Mouse (Mus musculus): ENCODE measurements at regions not wholly inside any gene's neighbourhood (a gene's known extent, or its start where the extent isn't known, plus 50 kb on each side); places are given as distances from the start of the nearest gene placed in this dataset.

DNA sequence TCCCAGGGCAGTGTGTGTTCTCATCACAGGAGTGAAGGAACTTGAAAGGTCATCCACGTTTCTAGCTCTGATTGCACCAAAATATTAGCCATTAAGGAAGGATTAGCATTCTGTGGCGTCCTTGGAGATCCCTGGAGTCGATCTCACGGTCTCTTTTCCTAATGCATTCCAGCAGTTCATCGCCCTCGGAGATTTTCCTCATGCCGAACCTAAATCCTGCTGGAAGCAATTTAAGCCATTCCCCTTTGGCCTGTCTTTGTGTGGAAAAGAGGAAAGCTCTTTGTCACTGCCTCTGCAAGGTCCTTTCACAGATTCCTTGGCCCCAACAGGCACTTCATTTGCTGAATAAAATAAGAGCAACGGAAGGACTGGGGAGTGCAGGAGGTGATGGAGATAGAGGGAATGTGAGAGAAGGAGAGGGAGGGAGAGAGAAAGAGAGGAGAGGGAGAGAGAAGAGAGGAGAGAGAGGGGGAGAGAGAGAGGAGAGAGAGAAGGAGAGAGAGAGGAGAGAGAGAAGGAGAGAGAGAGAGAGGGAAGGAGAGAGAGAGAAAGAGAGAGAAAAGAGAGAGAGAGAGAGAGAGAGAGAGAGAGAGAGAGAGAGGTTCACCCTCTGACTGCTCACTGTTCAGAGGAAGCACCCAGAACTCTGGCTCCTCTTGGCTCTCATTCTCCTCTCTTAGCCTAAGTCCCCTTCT lies 177.2 kb upstream of the Zfp462 start:
- Histone ChIP-seq H3K27me3 (no peaks in the 10 kb centered on the region), H3K4me1 (replicated peaks) (no peaks in the 10 kb centered on the region), H3K27ac (replicated peaks) (no peak overlapping the region), H3K36me3 (no peaks in the 10 kb centered on the region), H3K4me2 (no peak overlapping the region), H3K9ac (no peak overlapping the region), H3K4me3 (no peak overlapping the region), H3K9me3 (no peaks in the 10 kb centered on the region)
- ATAC-seq (ENCODE audit: low read depth), result no peak
- WGBS, result 22% methylated on average over 8 of the region's 8 CpGs

DNA sequence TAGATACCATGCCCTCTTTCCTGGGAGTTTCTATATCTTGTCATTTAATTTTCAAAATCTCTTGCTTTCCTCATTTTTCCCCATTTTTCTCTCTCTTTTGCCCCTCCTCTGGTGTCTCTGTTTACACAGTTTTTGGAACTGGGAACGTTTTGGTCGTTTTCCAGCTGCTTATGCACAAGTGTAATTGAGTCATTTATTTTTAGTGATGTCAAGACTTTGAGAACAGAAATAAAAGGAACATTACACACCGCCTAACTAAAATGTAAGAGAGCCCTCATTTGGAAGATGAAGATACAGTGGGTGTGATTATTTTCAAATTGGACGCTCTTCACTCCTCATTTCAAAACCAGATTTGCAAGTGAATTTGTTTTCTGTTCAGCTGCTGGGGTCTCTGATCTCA lies 176.0 kb upstream of the Zfp462 start:
- Histone ChIP-seq H3K36me3 (no peaks in the 10 kb centered on the region), H3K4me2 (no peak overlapping the region), H3K27ac (replicated peaks) (no peak overlapping the region), H3K9ac (no peak overlapping the region), H3K4me3 (no peak overlapping the region), H3K4me1 (replicated peaks) (no peaks in the 10 kb centered on the region), H3K9me3 (no peaks in the 10 kb centered on the region), H3K27me3 (no peaks in the 10 kb centered on the region)
- 59% methylated on average over 4 of the region's 4 CpGs for WGBS
- ATAC-seq (ENCODE audit: low read depth), result no peak

DNA sequence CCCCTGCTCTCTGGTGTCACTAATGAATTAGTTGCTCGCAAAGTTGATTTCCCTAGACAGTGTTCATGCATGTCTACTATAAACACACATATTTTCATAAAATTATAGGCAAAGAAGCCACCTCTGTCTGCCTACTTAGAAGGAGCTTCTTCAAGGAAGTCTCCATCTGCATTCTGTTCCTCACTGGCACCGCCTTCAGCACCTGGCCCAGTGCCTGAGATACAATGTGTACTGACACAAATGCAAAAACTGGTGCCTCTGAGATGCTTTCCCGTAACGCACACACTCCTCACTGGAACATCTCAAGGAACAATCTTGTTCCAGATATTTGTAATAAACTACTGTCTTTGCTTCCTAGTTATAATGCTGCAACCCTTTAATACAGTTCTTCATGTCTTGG lies 170.8 kb upstream of the Zfp462 start:
- Histone ChIP-seq H3K4me3 (no peak overlapping the region), H3K9me3 (no peaks in the 10 kb centered on the region), H3K27ac (replicated peaks) (no peak overlapping the region), H3K27me3 (no peaks in the 10 kb centered on the region), H3K36me3 (no peaks in the 10 kb centered on the region), H3K9ac (no peak overlapping the region), H3K4me1 (replicated peaks) (no peaks in the 10 kb centered on the region), H3K4me2 (no peak overlapping the region)
- ATAC-seq (ENCODE audit: low read depth), result no peak
- WGBS, result 90% methylated on average over 4 of the region's 4 CpGs

DNA sequence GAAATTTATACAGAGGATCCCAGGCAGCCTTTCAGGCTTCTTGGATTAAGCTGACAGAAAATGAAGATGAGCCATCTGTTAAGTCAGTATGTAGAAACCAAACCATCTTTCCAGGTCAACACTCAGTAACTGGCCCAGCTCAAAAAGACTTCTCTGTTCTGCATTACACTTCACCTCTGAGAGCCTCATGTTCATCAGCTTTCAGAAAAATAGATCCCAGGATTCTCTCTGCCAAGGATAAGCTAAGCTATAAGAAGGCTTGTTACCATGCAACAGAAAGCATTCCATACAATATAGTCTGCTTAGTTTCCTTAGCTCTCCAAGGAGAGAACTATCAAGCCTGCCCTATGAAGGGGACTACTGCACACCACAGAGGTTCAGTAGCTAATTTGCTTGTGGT lies 170.1 kb upstream of the Zfp462 start:
- no peak for ATAC-seq (ENCODE audit: low read depth)
- no peaks in the 10 kb centered on the region for H3K9me3 ChIP-seq
- H3K27me3 ChIP-seq, result no peaks in the 10 kb centered on the region
- H3K4me1 ChIP-seq (replicated peaks), result no peaks in the 10 kb centered on the region
- no peak overlapping the region for H3K4me2 ChIP-seq
- no peak overlapping the region for H3K4me3 ChIP-seq
- no peak overlapping the region for H3K9ac ChIP-seq
- no peaks in the 10 kb centered on the region for H3K36me3 ChIP-seq
- H3K27ac ChIP-seq (replicated peaks), result no peak overlapping the region

DNA sequence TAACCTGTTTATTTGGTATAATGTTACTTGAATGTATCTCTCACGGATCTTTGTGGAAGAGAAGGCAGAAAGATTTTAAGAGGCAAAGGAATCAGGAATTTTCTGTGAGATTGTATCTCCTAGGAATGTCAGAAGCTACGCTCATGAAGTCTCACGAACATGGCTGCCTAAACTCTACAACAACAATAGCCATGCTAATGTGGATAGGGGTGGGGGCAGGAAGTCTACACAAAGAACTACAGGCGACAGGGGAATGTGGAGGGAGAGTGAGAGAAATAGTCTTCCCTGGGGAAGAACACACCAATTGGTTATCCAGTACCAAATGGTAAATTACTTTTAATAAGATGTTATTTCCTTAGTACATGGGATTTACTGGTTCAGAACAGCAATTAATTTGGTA lies 164.3 kb upstream of the Zfp462 start:
- no peak overlapping the region for H3K27ac ChIP-seq (replicated peaks)
- H3K4me1 ChIP-seq (replicated peaks), result no peaks in the 10 kb centered on the region
- ATAC-seq (ENCODE audit: low read depth), result no peak
- no peaks in the 10 kb centered on the region for H3K9me3 ChIP-seq
- H3K4me2 ChIP-seq, result no peak overlapping the region
- no peak overlapping the region for H3K4me3 ChIP-seq
- no peaks in the 10 kb centered on the region for H3K27me3 ChIP-seq
- H3K9ac ChIP-seq, result no peak overlapping the region
- 49% methylated on average over 4 of the region's 4 CpGs for WGBS
- no peaks in the 10 kb centered on the region for H3K36me3 ChIP-seq

DNA sequence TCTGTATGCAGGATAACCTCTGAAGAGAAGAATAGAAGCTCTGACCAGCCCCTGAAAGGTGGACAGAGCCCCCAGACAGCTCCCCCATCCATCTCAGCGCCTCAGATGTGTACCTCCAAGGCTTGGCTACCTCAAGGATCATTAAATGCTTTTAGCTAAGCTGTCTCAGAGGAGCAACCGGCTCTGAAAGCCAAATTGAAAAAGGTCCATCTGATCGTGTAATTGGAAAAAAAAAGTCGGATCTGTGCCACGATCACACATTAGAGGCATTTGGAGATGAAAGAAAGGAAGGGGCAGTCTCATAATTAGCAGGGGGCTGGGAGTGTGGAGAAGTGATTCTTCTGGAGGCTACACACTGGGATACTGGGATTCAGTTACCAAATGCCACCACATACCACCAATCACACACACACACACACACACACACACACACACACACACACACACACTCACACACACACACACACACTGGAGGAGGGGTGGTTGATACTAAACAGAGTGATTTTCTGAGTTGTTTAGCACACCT lies 153.6 kb upstream of the Zfp462 start:
- Histone ChIP-seq H3K4me3 (no peak overlapping the region), H3K36me3 (no peaks in the 10 kb centered on the region), H3K27ac (replicated peaks) (peak overlapping the region; percentile 33; the same call in 1 of the 2 replicates), H3K4me2 (no peak overlapping the region), H3K27me3 (no peaks in the 10 kb centered on the region), H3K9me3 (no peaks in the 10 kb centered on the region), H3K4me1 (replicated peaks) (no peaks in the 10 kb centered on the region), H3K9ac (no peak overlapping the region)
- ATAC-seq (ENCODE audit: low read depth), result no peak
- WGBS, result 49% methylated on average over 5 of the region's 5 CpGs

DNA sequence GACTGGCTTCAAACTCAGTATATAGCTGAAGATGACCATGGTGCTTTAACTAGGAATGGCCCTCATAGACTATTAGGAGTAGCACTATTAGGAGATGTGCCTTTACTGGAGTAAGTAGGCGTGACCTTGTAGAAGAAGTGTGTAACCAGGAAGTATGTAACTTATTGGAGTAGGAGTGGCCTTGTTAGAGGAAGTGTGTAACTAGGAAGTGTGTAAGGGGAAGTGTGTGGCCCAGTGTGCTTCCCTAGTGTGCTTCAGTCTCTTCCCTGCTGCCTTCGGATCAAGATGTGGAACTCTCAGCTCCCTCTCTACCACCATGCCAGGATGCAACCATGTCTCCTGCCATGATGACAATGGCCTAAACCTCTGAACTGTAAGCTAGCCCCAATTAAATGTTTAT lies 151.0 kb upstream of the Zfp462 start:
- Histone ChIP-seq H3K9ac (no peak overlapping the region), H3K9me3 (no peaks in the 10 kb centered on the region), H3K4me1 (replicated peaks) (no peaks in the 10 kb centered on the region), H3K36me3 (no peaks in the 10 kb centered on the region), H3K4me3 (no peak overlapping the region), H3K4me2 (no peak overlapping the region), H3K27me3 (no peaks in the 10 kb centered on the region), H3K27ac (replicated peaks) (no peak overlapping the region)
- no peak for ATAC-seq (ENCODE audit: low read depth)
- 94% methylated on average over 2 of the region's 2 CpGs for WGBS

DNA sequence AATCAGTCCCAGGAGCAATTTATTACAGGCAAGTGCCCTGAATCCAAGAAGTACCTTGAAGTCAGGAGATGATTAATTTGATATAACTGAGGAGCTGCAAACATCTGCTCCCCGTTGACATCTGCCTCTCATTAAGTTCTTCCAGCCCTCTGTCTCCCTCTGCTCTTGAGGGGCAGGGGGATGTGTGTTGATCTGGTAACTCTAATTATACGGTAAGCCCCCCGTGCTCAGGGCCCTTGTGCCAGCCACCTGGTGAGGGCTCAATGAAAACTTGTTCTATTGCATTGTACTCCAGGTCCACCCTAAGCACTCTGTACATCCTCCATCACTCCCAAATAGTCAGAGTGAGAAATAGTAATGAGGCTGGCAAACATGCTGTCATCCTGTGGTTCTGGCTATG lies 149.6 kb upstream of the Zfp462 start:
- no peak overlapping the region for H3K4me2 ChIP-seq
- no peaks in the 10 kb centered on the region for H3K4me1 ChIP-seq (replicated peaks)
- WGBS, result 36% methylated on average over 3 of the region's 3 CpGs
- no peaks in the 10 kb centered on the region for H3K9me3 ChIP-seq
- no peak overlapping the region for H3K4me3 ChIP-seq
- no peak overlapping the region for H3K9ac ChIP-seq
- H3K27ac ChIP-seq (replicated peaks), result no peak overlapping the region
- ATAC-seq (ENCODE audit: low read depth), result no peak
- H3K27me3 ChIP-seq, result no peaks in the 10 kb centered on the region
- H3K36me3 ChIP-seq, result no peaks in the 10 kb centered on the region

DNA sequence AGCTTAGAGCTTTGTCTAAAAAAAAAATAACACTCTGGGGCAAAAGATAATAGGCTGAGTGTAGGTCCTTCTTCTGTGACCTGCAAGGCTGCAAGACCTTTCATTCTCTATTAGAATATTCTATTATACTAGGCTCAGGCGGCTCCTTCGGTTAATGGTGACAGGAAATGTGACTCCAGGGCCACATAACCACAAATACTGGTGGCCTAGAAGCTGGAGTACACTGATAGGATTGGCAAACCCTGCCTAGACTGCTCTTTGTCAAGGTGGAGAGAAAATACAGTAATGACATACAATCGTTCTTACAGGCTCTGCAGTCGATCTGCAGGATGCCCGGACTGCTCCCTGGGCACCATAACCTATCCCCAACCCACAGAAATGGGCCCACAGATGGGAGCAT lies 146.3 kb upstream of the Zfp462 start:
- no peak overlapping the region for H3K4me2 ChIP-seq
- H3K9ac ChIP-seq, result no peak overlapping the region
- no peaks in the 10 kb centered on the region for H3K9me3 ChIP-seq
- H3K4me1 ChIP-seq (replicated peaks), result no peaks in the 10 kb centered on the region
- no peaks in the 10 kb centered on the region for H3K27me3 ChIP-seq
- no peak overlapping the region for H3K27ac ChIP-seq (replicated peaks)
- H3K4me3 ChIP-seq, result no peak overlapping the region
- 76% methylated on average over 5 of the region's 5 CpGs for WGBS
- no peaks in the 10 kb centered on the region for H3K36me3 ChIP-seq
- ATAC-seq (ENCODE audit: low read depth), result no peak

DNA sequence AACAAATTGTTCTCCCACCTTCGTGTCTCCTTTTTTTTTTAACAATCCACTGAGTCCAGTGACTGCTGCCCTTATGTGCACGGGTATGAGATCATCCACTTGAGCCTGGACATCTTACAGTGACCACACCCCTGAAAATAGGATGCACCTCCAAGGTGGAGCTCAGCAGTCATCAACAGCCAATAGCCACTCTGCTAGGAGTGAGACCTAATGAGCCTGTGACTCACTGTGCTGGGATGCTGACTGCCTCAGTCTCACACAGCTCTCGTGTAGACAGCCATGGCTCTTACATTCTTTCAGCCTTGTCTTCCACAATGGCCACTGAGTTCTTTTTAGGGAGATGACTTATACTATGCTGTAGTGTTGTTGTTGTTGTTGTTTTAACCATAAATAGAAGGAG lies 133.7 kb upstream of the Zfp462 start:
- no peak for ATAC-seq (ENCODE audit: low read depth)
- no peak overlapping the region for H3K9ac ChIP-seq
- 77% methylated on average over 3 of the region's 3 CpGs for WGBS
- no peak overlapping the region for H3K4me2 ChIP-seq
- no peak overlapping the region for H3K27ac ChIP-seq (replicated peaks)
- H3K36me3 ChIP-seq, result no peaks in the 10 kb centered on the region
- H3K27me3 ChIP-seq, result no peaks in the 10 kb centered on the region
- no peaks in the 10 kb centered on the region for H3K4me1 ChIP-seq (replicated peaks)
- H3K4me3 ChIP-seq, result no peak overlapping the region
- no peaks in the 10 kb centered on the region for H3K9me3 ChIP-seq

DNA sequence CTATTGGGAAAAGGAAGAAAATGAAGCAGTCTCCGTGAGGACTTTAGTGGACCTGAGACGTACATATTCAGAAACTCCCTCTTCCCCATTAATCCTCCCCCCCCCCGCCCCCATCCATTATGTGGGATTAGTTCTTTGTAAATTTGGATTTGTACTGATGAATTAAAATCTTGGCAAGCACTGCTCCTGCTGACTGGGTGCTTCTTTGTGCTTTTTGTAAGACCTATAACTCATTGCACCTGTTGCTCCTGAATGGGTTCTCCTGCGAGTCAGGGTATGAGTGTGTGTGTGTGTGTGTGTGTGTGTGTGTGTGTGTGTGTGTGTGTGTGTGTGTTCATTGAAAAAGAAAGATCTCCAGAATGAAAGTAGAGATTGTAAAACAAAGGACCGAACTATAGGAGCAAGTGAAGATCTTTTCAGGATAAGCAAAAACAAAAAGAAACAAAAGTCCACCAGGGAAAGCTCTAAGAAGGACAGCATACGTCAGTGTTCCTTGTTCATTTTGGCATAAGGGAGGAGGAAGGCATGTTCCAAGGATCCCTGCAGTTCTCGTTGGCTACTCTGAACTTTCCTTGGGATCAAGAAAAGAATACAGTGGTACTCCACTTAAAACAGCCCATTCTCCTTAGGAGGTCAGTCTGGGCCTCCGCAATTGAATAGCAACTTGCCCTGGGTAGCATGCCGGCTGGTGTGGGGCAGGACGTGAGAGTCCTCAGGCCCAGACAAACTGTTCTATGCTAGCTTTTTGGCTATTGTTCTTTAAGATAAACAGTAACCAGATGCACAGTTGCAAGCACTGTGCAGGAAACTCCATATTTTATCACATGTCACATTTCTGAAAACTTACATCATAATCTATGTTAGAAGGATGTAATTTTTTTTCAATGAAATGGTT lies 131.9 kb upstream of the Zfp462 start:
- 28% methylated on average over 10 of the region's 10 CpGs for WGBS
- no peak overlapping the region for H3K4me2 ChIP-seq

DNA sequence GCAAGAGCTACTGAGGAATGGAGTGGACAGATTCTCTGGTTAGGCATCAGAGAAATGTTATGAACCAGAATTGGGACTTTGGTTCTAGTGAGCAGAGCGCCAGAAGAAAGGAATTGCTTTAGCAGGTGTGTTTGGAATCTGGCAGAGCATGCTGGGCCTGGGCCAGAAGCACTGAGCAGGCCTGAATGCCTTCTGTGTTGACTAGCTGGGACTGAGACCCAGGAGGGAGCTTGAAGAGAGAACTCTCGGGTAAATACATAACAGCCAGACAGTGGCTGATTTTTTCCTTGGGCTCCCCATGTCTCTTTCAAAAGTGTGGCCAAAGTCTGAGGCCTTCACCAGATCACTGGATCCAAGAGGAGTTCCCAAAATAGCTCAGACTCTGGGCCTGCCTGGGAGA lies 107.5 kb upstream of the Zfp462 start:
- 60% methylated on average over 2 of the region's 2 CpGs for WGBS
- Histone ChIP-seq H3K4me3 (no peak overlapping the region), H3K27ac (replicated peaks) (no peak overlapping the region), H3K4me1 (replicated peaks) (peaks cover 14% of the 10 kb centered on the region), H3K4me2 (no peak overlapping the region), H3K9me3 (no peaks in the 10 kb centered on the region), H3K9ac (no peak overlapping the region), H3K27me3 (no peaks in the 10 kb centered on the region), H3K36me3 (no peaks in the 10 kb centered on the region)
- no peak for ATAC-seq (ENCODE audit: low read depth)

More for the DNA sequence above, 131.9 kb upstream of the Zfp462 start:
- Histone ChIP-seq H3K4me1 (replicated peaks) (no peaks in the 10 kb centered on the region), H3K9me3 (0 out of 2 replicates have a peak, but pooled peaks cover 3% of the 10 kb centered on the region), H3K36me3 (no peaks in the 10 kb centered on the region), H3K4me3 (no peak overlapping the region), H3K27me3 (no peaks in the 10 kb centered on the region), H3K27ac (replicated peaks) (no peak overlapping the region), H3K9ac (no peak overlapping the region)
- no peak for ATAC-seq (ENCODE audit: low read depth)
